Mouse (Mus musculus) liver, adult 2 months (tissue): Measurements from ENCODE around the gene Lrch4. TPM values are rescaled to one million over a fixed set of nuclear protein-coding genes. Genes with fewer than 3 reads are reported as not detected.

Source experiments
- DNase-seq: peaks from one replicate; pipeline ENCODE4 v3.0.0-alpha.2; 2011; ENCODE audit warnings: low read depth, low spot score; ENCODE audit errors: extremely low read depth
- H3K27ac ChIP-seq: fragments of 200-500 bp; replicated peaks from 2 replicates; pipeline ENCODE4 v1.5.1; 2012; ENCODE audit warnings: low read depth, mild to moderate bottlenecking, control low read depth, inconsistent platforms, low read length; ENCODE audit not compliant: insufficient read depth
- H3K27me3 ChIP-seq: fragments of 200-500 bp; 2 replicates; pipeline ENCODE4 v1.6.1; 2012; ENCODE audit warnings: mild to moderate bottlenecking, moderate library complexity, low read length, inconsistent platforms; ENCODE audit not compliant: control insufficient read depth, insufficient read depth
- H3K36me3 ChIP-seq: fragments of 200-500 bp; 2 replicates; pipeline ENCODE4 v1.6.1; 2012; ENCODE audit warnings: low read length, inconsistent platforms; ENCODE audit not compliant: control insufficient read depth, insufficient read depth
- H3K4me1 ChIP-seq: fragments of 200-500 bp; 2 replicates; pipeline ENCODE4 v1.6.1; 2011; ENCODE audit warnings: low read length; ENCODE audit not compliant: control insufficient read depth, insufficient read depth
- H3K4me3 ChIP-seq: fragments of 200-500 bp; 2 replicates; pipeline ENCODE4 v1.5.1; 2011; ENCODE audit warnings: low read depth, mild to moderate bottlenecking, control low read depth, low read length, moderate library complexity; ENCODE audit not compliant: insufficient read depth
- H3K79me2 ChIP-seq: fragments of 200-500 bp; 2 replicates; pipeline ENCODE4 v1.6.1; 2012; ENCODE audit warnings: inconsistent platforms, mild to moderate bottlenecking, low read length, moderate library complexity; ENCODE audit not compliant: control insufficient read depth, insufficient read depth
- H3K9ac ChIP-seq: fragments of 200-500 bp; 2 replicates; pipeline ENCODE4 v1.6.1; 2012; ENCODE audit warnings: low read depth, mild to moderate bottlenecking, control low read depth, inconsistent platforms, low read length
- CTCF ChIP-seq: fragments of 200-500 bp; IDR thresholded peaks from 2 replicates; pipeline ENCODE4 v1.5.1; 2011; ENCODE audit warnings: low read depth, low read length, control low read depth
- POLR2A ChIP-seq: fragments of 200-500 bp; IDR thresholded peaks from 2 replicates; pipeline ENCODE4 v1.6.1; 2011; ENCODE audit warnings: low read length, control low read depth; ENCODE audit not compliant: insufficient read depth; ENCODE audit errors: extremely low read depth
- WGBS: fragments of 180-500 bp; shearing (Covaris S2); methylation state at CpG from one replicate; pipeline ENCODE4 v1.1.7; 2018; 5-methylcytosine and 5-hydroxymethylcytosine counted together
- polyA plus RNA-seq: library from polyadenylated mRNA; depleted of rRNA; stranded (reverse); fragments of >200 nt; gene quantifications from 2 replicates; pipeline ENCODE4 v1.2.3, GENCODE M21; 2012
- total RNA-seq: library from RNA; depleted of rRNA; stranded (reverse); fragments of >200 nt; gene quantifications from 2 replicates; pipeline ENCODE4 v1.2.3, GENCODE M21; 2014

The Lrch4 gene
- total and polyA plus RNA-seq, 2 experiments, result 0.74 to 15.0 TPM

DNA sequence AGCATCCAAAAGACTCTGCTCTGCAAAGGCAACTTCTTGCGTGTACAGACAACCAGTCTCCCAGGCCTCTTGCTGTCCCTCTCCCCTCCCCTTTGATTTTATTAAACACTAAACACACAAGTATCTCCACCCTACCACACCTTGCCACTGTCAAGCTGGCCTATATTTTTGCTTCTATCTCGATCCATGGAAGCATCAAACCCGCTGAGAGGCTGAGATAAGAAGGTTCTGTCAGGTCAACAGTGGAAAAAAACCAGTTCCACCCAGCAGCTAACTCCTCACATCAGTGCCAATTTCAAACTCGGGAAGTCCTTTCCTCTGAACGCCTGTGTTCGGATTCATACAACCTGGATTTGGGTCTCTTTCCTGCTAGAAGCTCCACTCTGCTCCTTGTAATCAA is 44.1 kb downstream of the Lrch4 start:
- Histone ChIP-seq H3K79me2 (peaks cover 27% of the 10 kb centered on the region; the same call in 1 of the 2 replicates), H3K9ac (no peak overlapping the region; the same call in 1 of the 2 replicates), H3K4me3 (no peak overlapping the region), H3K27me3 (no peaks in the 10 kb centered on the region), H3K27ac (peak overlapping the region; percentile 79), H3K4me1 (peaks cover 49% of the 10 kb centered on the region), H3K36me3 (no peaks in the 10 kb centered on the region)
- 10% methylated on average over 6 of the region's 6 CpGs for WGBS
- peak; percentile 72 for DNase-seq
- no peak for TF ChIP-seq CTCF
- no peak for TF ChIP-seq POLR2A

DNA sequence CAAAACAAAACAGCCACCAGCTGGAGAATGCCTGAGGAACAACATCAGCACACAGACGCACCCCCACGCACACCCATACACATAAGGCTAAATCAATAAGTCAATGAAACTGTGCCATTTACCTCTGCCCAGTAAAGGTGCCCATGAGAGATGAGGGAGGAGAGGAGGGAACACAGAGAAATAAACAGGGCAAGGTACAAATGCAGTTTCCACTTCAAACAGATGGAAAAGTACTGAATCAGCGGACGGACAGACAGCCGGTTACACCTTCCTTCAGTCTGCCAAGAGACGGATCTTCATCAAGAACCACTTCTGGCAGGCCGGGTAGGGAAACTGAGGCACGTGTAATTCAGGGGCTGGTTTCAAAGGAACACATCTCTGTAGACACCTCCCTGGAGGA is 45.9 kb downstream of the Lrch4 start:
- Histone ChIP-seq H3K27me3 (no peaks in the 10 kb centered on the region), H3K36me3 (no peaks in the 10 kb centered on the region), H3K9ac (peak overlapping the region; percentile 61), H3K27ac (peak overlapping the region; percentile 97), H3K4me1 (peaks cover 52% of the 10 kb centered on the region), H3K79me2 (peaks cover 24% of the 10 kb centered on the region; the same call in 1 of the 2 replicates), H3K4me3 (peak overlapping the region; percentile 10; the same call in 1 of the 2 replicates)
- TF ChIP-seq CTCF (no peak), POLR2A (no peak)
- DNase-seq, result peak; percentile 99
- WGBS, result 37% methylated on average over 8 of the region's 8 CpGs

DNA sequence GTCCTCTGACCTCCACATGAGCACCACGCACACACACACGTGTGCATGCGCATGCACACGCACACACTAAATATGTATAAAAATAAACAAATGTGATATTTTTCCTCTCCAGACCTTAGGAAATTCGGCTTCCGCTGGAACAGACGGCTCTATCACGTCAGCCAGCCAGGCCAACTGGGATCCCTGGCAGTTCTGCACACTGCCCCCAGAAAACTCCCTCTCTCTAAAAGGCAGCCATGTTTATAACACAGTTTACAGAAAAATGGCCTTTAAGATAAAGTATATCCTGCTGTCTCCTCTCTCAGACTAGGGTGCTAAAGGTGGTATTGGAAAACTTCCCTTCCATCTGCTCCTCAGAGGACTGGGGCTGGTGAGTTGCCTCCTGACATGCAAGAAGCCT is 48.9 kb downstream of the Lrch4 start:
- Histone ChIP-seq H3K9ac (no peak overlapping the region), H3K79me2 (peaks cover 29% of the 10 kb centered on the region; the same call in 1 of the 2 replicates), H3K27ac (0 out of 2 replicates have a peak overlapping the region, but pooled peaks have one; percentile 28), H3K27me3 (no peaks in the 10 kb centered on the region), H3K4me1 (peaks cover 44% of the 10 kb centered on the region), H3K4me3 (no peak overlapping the region), H3K36me3 (no peaks in the 10 kb centered on the region)
- no peak for DNase-seq
- 91% methylated on average over 8 of the region's 8 CpGs for WGBS
- no peak for TF ChIP-seq CTCF
- TF ChIP-seq POLR2A, result no peak

DNA sequence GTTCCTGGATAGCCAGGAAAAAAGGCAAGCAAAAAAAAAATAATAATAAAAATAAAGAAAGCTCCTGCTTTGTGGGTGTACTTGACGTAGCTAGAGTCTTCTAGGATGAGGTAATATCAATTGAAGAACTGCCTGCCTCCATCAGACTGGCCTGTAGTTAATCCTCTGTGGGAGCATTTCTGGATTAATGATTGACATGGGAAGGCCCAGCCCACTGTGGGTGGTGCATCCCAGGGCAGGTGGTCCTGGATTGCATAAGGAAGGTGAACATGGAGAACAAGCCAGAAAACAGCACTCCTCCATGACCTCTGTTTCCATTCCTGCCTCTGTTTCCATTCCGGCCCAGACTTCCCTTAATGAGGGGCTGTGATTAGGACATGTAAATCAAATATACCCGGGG is 49.8 kb downstream of the Lrch4 start:
- DNase-seq, result peak; percentile 70
- H3K79me2 ChIP-seq, result peaks cover 33% of the 10 kb centered on the region; the same call in 1 of the 2 replicates
- no peak overlapping the region for H3K9ac ChIP-seq
- H3K36me3 ChIP-seq, result no peaks in the 10 kb centered on the region
- no peaks in the 10 kb centered on the region for H3K27me3 ChIP-seq
- H3K4me1 ChIP-seq, result peaks cover 35% of the 10 kb centered on the region
- H3K4me3 ChIP-seq, result no peak overlapping the region
- 52% methylated on average over 3 of the region's 3 CpGs for WGBS
- TF ChIP-seq CTCF (no peak), POLR2A (no peak)
- H3K27ac ChIP-seq, result peak overlapping the region; percentile 46

DNA sequence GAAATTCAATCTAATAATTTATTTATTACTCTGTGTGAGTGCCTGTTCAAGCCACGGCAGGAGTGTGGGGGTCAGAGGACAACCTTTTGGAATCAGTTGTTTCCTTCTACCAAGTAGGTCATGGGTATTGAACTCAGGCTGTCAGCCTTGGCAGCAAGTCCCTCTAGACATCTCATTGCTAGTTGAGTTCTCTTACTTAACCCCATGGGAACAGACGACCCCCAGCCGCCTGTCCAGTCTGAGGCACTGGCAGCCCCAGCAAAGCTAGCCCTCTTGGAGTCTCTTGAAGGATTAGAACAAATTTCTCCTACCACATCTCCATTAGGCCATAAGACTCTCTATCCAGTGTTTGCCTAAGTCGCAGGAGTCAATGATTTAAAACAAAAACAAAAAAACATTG is 50.8 kb downstream of the Lrch4 start:
- no peak overlapping the region for H3K4me3 ChIP-seq
- H3K36me3 ChIP-seq, result no peaks in the 10 kb centered on the region
- WGBS, result 27% methylated on average over 4 of the region's 4 CpGs
- peaks cover 33% of the 10 kb centered on the region for H3K4me1 ChIP-seq
- H3K9ac ChIP-seq, result no peak overlapping the region
- no peaks in the 10 kb centered on the region for H3K27me3 ChIP-seq
- peak overlapping the region; percentile 62 for H3K27ac ChIP-seq
- peaks cover 33% of the 10 kb centered on the region; the same call in 1 of the 2 replicates for H3K79me2 ChIP-seq
- peak; percentile 77 for DNase-seq
- TF ChIP-seq POLR2A (no peak), CTCF (no peak)

DNA sequence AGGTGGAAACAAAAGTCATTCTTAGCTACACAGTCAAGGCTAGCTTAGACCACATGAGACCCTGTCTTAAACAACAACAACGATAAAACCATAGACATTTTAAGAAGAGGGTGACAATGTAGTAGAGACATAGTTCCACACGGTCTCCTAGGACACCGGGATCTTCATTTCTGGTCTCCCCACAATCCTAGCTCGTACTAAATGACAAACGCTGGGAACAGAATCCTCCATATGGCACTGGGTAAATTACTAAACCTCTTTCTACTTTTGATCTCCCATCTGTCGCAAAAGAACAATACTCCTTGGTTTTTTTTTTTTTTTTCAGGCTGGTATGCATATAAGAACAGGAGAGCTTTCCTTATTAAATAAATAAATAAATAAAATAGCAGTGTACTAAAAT is 53.6 kb downstream of the Lrch4 start:
- no peak overlapping the region for H3K4me3 ChIP-seq
- peaks cover 27% of the 10 kb centered on the region; the same call in 1 of the 2 replicates for H3K79me2 ChIP-seq
- peaks cover 18% of the 10 kb centered on the region for H3K4me1 ChIP-seq
- 0 out of 2 replicates have a peak overlapping the region, but pooled peaks have one; percentile 5 for H3K27ac ChIP-seq
- no peaks in the 10 kb centered on the region for H3K36me3 ChIP-seq
- WGBS, result 79% methylated on average over 6 of the region's 6 CpGs
- H3K9ac ChIP-seq, result no peak overlapping the region
- no peak for TF ChIP-seq CTCF
- no peak for TF ChIP-seq POLR2A
- no peaks in the 10 kb centered on the region for H3K27me3 ChIP-seq
- no peak for DNase-seq
